Mouse (Mus musculus): ENCODE data around the gene Cdh10.

The Cdh10 gene

DNA sequence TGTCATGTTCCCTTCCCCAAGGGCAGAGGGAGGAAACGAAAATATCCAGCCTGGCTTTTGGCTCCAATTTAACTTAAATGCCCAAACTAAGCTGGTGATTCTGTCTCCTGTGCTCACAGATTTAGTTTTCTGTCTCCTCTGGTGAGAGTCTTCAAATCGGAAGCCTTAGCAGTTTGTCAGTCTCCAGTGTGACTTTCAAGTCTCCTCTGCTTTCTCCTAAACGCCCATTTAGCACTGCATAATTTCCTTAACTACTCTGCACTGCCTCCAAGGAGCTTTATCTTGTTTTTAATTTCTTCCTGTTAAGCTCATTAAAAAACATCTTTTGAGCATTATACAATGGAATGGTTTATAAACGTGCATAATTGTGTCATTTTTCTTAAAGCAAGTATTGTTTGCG is 156.3 kb downstream of the Cdh10 start:
- intact Hi-C loops (cut with DNase I), result no loop called here

DNA sequence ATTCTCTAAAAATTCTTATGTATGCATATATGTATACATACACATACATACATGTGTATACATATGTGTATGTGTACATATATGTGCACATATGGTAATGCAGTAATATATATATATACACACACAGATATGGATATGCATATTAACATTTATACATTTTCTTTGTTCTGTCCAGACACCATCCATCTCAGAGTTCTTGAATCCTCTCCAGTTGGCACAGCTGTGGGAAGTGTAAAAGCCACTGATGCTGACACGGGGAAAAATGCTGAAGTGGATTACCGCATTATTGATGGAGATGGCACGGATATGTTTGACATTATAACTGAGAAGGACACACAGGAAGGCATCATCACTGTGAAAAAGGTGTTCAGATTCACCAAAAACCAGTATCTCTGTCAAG is 166.1 kb downstream of the Cdh10 start:
- intact Hi-C loops (cut with DNase I), result no loop called here

DNA sequence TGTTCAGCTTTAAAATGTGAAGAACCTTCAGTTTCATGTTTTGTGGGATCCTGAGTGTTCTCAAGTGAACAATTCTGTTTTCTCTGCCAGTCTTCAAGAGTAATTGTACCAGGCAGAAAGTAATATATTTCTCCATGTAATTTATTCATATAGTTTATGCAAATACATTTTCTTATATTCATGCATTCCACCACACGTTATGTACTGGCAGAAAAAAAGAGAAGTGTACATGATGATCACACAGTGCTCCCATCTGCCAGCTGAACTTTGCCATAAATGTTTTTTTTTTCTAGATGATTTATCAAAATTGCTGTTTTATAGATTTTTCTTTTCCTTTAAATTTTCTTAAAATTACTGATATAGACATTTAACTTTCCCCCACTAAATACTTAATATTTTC is 168.9 kb downstream of the Cdh10 start:
- intact Hi-C loops (cut with DNase I), result no loop called here

DNA sequence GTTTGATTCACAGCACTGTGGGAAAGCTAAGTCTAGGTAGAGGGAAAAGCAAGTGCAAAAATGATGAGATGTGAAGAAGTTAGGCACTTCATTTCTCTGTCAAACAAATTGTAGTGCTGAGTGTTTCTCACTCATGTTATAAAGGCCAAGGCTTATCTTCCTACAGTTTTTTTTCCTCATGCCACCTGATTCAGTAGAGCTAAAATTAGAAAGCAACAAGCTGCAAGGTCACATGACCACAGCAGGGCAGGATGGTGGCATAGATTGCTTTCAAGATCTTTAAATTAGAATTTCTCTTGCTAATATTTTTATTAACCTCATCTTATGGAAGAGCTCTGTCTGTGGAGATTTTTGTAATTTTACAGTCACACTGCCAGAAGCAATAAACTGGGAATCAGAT is 174.8 kb downstream of the Cdh10 start:
- intact Hi-C loops (cut with DNase I), result no loop called here

DNA sequence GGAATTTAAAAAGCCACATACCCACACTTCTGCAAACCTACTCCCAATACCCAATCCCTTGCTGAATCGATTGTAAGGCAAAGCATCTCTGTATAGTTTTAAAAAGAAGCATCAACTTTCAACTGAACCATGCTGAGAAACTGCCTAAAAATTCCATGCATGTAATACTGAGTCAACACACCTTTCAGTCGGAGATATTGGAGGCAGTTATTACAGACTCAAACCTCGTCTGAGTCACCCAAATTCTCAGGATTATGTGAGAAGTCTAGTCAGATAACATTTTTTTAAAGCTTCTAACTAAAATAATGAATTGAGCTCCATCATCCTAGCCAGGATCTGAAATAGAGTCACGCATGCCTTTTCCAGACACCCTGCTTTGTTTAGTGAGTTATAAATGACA is 175.5 kb downstream of the Cdh10 start:
- intact Hi-C loops (cut with DNase I), result no loop called here

DNA sequence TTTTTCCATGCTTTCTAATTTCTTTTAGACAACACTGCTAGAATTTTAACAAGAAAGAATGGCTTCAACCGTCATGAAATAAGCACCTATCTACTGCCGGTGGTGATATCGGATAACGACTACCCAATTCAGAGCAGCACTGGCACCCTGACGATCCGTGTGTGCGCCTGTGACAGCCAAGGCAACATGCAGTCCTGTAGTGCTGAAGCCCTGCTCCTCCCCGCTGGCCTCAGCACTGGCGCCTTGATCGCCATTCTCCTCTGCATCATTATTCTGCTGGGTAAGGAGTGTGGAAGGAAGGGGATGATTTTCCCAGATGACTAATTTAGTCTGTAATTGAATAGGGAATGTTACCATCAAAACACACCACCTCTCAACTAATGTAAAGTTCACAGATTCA is 192.1 kb downstream of the Cdh10 start:
- intact Hi-C loops (cut with DNase I), result no loop called here

DNA sequence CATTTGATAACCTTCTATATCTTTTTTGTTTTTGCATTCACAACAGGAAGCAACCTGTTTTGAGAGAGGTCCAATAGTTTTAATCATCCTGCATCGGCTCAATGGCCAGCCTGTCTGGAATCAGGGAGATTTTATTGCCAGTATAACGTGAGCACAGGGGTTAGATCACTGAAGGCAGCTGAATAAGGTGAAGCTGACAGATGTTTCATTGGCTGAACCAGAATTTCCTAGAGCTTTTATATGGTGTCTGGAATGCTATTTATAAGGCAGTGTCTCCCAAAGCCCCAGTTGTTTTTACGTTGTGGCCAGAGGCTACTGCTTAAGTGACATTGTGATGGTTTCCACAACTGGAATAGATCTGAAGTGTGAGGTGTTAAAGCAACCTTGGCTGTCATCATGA is 214.2 kb downstream of the Cdh10 start:
- intact Hi-C loops (cut with DNase I), result no loop called here

DNA sequence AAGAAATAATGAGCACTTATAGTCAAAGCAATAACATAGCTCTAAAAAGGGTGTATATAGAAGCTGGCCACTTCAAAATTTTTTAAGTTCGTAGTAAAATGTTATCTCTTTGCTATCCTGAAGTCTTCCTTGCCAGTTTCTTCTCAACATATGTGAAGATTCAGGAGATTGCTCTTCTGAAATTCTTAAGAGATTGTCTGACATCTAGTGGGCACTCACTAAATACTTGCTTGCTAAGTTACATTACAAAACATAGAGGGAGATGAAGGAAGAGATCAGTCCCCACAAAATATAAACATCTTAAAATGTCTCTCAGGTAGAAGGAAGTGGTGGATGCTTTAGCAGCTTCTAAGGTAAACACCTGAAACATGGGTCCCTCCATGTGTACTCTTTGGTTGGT is 221.3 kb downstream of the Cdh10 start:
- intact Hi-C loops (cut with DNase I), result no loop called here
